Mouse (Mus musculus): ENCODE results near the gene Pcdh11x. TPM values are rescaled to one million over a fixed set of nuclear protein-coding genes. Genes with fewer than 3 reads are reported as not detected.

Pcdh11x gene
- not detected for polyA plus RNA-seq (2015; fragmentation: Illumina TruSeq; extraction: RNeasy Lipid Tissue Mini Kit (QIAGEN cat#74804); ENCODE audit: insufficient read depth, low read depth, low replicate concordance)

DNA sequence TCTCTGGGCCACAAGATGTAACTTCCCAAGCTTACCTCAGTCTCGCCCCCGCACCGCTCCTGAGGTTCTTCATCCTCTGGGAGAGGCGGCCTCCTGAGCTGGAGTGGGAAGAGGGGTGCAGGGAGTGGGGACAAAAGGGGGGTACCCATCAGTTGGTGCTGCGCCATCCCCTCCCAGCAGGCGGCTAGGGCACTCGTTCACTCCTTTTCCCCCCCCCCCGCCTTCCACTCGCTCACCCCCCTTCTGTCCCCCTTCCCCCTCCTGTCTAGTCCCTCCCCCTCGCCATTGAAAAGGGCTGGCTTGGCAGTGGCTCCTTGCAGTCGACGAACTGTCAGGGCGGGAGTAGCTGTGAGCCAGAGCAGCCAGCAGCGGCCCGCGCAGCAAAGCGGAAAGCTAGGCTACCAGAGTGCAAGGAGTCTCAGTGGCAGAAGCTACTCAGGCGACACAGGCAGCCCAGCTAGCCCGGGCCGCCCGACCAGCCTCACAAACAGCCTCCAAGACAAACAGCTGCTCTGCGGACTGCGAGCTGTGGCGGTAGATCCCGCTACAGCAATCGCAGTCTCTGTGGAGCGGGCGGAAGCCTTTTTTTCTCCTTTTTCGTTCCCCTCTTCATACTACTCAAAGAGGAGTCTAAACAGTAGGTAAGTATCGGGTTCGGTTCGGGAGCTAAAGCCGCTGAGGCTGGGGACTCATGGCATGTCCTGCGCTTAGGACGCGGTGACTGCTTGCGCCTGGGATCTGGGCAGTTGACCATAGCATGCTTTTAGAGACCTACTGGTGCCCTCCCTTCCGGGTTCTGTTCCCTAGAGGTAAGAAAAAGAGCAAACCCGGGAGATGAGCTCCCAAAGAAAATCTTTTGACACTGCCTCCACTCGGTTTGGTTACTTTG lies at the start of gene Pcdh11x:
TSS of gene Pcdh11x (plus strand) at position 249 of the 889 bp plus-strand sequence.

GRCm38 (mm10) chrX:120312995-120313394 lies 22.9 kb downstream of the Pcdh11x start, which contains the start of gene H2afb3:
Gene H2afb3 (minus strand): TSS chrX:120313095.

Other genes with a start within 250 kb of the Pcdh11x start
- gene H2afb3, start 22.8 kb downstream of the Pcdh11x start, polyA plus RNA-seq (2015; fragmentation: Illumina TruSeq; extraction: RNeasy Lipid Tissue Mini Kit (QIAGEN cat#74804); ENCODE audit: insufficient read depth, low read depth, low replicate concordance), result not detected

Measured in pancreas, adult 10 weeks (tissue).